Mouse (Mus musculus): ENCODE results near the gene Gtf3c5. TPM values are rescaled to one million over a fixed set of nuclear protein-coding genes. Genes with fewer than 3 reads are reported as not detected.

Gtf3c5 gene
- polyA plus RNA-seq, 1 experiment: not detected

GRCm38 (mm10) chr2:28621111-28621510, 37.6 kb upstream of the Gtf3c5 start:
- no peak overlapping the region for H3K4me3 ChIP-seq (ENCODE audit: insufficient read depth, low read depth, low read length)
- H3K27ac ChIP-seq (ENCODE audit: insufficient read depth, low read depth, low read length): no peak overlapping the region
- no peak for TF ChIP-seq POLR2A (IDR thresholded peaks at IDR 0.05; ENCODE audit: insufficient read depth, low read depth, low read length)
- no peak for TF ChIP-seq CTCF (IDR thresholded peaks at IDR 0.05; ENCODE audit: insufficient read depth, low read depth, low read length)
- no peaks in the 10 kb centered on the region for H3K4me1 ChIP-seq (ENCODE audit: control insufficient read depth, insufficient read depth, low read length)
- 20% methylated on average over 2 of the region's 2 CpGs for WGBS

DNA sequence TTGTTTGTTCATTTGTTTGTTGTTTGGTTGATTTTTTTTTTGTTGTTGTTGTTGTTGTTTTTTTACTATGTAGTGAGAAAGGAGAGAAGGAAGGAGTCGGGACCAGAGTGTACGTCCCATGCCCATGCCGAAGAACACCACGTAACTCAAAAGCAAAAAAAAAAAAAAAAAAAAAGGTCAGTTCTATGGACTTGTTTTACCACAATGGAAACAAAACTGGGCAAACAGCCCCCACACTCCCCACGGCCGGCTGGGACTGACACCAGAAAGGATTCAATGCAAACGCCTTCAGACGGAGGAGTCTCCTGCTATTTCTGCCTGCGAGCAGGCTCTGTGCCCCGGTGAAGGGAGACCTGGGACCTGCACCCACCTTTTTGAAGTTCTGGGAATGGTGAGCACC, 37.0 kb upstream of the Gtf3c5 start:
- Histone ChIP-seq H3K27ac (ENCODE audit: insufficient read depth, low read depth, low read length) (no peak overlapping the region), H3K4me3 (ENCODE audit: insufficient read depth, low read depth, low read length) (no peak overlapping the region), H3K4me1 (ENCODE audit: control insufficient read depth, insufficient read depth, low read length) (no peaks in the 10 kb centered on the region)
- WGBS: 51% methylated on average over 10 of the region's 10 CpGs
- TF ChIP-seq CTCF (IDR thresholded peaks at IDR 0.05; ENCODE audit: insufficient read depth, low read depth, low read length) (no peak), POLR2A (IDR thresholded peaks at IDR 0.05; ENCODE audit: insufficient read depth, low read depth, low read length) (no peak)

DNA sequence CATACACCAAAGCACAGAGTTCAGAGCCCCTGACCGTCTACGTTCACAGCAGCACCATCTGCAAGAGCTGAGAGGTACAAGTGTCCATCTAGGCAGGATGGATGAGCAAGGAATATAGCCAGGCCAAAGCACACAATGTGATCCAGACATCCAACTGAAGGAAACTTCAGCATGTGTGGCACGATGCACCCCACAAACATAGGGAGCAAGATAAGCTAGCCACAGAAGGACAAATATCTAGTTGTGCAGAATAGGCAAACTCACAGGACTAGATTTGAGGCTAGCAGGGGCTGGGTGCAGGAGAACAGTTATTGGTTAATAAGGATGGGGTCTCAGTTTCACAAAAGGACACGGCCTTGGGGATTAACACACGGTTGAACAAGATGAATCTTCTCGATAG, 35.8 kb upstream of the Gtf3c5 start:
- TF ChIP-seq POLR2A (IDR thresholded peaks at IDR 0.05; ENCODE audit: insufficient read depth, low read depth, low read length) (no peak), CTCF (IDR thresholded peaks at IDR 0.05; ENCODE audit: insufficient read depth, low read depth, low read length) (no peak)
- H3K27ac ChIP-seq (ENCODE audit: insufficient read depth, low read depth, low read length): no peak overlapping the region
- no peaks in the 10 kb centered on the region for H3K4me1 ChIP-seq (ENCODE audit: control insufficient read depth, insufficient read depth, low read length)
- WGBS: 92% methylated on average over 6 of the region's 6 CpGs
- no peak overlapping the region for H3K4me3 ChIP-seq (ENCODE audit: insufficient read depth, low read depth, low read length)

DNA sequence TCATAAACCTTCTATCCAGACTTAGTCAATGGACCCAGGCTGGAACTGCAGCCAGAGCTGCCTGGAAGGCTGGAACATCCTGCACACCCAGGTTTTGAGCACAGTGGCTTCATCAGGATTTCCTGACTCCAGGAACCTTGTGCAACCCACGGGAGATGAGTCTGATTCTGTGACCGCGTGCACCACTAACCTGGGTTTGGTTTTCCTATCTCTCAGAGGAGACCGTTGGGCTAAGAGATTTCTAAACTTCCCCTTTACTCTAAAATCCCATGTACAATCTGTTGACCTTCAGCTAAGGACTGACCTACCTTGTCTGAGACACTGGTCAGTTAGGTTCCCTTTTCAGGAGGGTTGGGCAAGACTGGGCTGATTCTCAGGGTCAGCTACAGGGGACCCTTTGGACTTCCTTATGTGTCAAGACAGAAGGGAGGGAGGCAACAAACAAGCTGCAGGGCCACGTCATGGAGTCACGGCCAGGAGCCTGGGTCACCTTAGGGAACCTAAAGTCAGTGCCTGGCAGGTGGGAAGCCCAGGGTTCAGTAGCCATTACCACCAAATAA, 35.3 kb upstream of the Gtf3c5 start:
- 87% methylated on average over 6 of the region's 6 CpGs for WGBS
- no peak for TF ChIP-seq CTCF (IDR thresholded peaks at IDR 0.05; ENCODE audit: insufficient read depth, low read depth, low read length)
- no peak for TF ChIP-seq POLR2A (IDR thresholded peaks at IDR 0.05; ENCODE audit: insufficient read depth, low read depth, low read length)
- H3K4me1 ChIP-seq (ENCODE audit: control insufficient read depth, insufficient read depth, low read length): no peaks in the 10 kb centered on the region
- no peak overlapping the region for H3K27ac ChIP-seq (ENCODE audit: insufficient read depth, low read depth, low read length)
- H3K4me3 ChIP-seq (ENCODE audit: insufficient read depth, low read depth, low read length): no peak overlapping the region

DNA sequence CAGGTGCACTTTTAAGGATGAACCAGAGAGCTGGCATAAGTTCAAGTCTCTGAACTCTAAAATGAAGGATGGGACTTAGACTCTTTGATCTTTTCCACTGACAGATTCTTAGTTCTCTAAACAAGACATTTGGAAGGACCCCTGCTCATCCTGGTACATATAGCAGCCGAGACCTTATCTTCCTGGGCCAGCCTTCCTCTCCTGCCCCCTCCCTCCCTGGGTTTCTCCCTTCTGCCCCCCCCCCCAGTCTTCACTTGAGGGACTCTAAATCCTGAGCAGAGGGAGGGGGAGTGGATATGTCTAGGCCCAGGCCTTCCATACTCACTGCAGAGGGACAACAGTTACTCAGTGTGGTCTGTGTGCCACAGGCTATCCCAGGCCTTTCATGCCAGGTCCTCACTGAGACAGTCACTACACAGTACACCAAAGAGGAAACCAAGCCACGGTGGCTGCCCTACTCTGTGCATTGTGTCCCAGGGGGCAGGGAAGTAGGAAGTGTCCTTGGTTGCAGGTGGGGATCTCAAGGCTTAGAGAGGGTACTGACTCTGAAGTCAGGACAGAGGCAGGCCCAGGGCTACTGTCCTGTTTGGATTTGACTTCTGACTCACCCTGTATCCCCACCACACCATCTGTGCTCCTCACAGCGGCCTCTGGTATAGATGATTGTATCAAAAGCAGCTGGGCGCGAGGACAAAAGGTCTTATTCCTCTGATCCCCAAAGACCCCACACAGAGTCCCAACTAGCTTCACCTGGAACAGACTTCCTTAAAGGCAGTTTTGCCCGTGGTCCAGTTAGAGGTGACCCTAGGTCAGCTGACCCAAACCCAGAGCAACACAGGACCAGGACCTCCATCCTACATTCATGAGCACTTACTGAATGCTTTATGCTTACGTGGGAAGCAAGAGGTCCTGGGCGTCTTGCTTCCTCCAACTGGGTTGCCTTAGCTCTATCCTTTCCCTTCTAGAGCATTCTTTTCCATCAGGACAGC, 34.2 kb upstream of the Gtf3c5 start:
- no peak for TF ChIP-seq CTCF (IDR thresholded peaks at IDR 0.05; ENCODE audit: insufficient read depth, low read depth, low read length)
- TF ChIP-seq POLR2A (IDR thresholded peaks at IDR 0.05; ENCODE audit: insufficient read depth, low read depth, low read length): no peak
- no peaks in the 10 kb centered on the region for H3K4me1 ChIP-seq (ENCODE audit: control insufficient read depth, insufficient read depth, low read length)
- no peak overlapping the region for H3K4me3 ChIP-seq (ENCODE audit: insufficient read depth, low read depth, low read length)
- WGBS: 84% methylated on average over 8 of the region's 8 CpGs
- no peak overlapping the region for H3K27ac ChIP-seq (ENCODE audit: insufficient read depth, low read depth, low read length)

DNA sequence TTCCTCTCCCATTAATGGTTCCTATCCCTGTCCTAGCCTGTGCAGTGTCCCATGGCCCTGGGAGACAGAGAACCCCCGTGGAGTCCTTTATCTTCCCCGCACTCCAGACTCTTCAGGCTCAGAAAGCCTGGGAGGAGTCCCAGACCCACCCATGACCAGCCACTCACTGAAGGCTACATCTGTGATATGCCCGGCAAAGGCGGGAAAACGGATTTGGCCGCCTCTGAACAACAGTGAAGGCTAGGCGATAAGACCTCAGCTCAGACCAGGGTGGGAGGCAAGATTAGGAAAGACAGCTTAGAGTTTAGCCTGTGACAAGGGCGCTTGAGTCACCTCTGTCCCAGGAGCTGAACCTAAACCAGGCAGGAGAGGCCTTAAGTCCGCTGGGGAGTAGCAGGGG, 33.3 kb upstream of the Gtf3c5 start:
- WGBS: 86% methylated on average over 9 of the region's 9 CpGs
- H3K27ac ChIP-seq (ENCODE audit: insufficient read depth, low read depth, low read length): no peak overlapping the region
- TF ChIP-seq POLR2A (IDR thresholded peaks at IDR 0.05; ENCODE audit: insufficient read depth, low read depth, low read length) (no peak), CTCF (IDR thresholded peaks at IDR 0.05; ENCODE audit: insufficient read depth, low read depth, low read length) (no peak)
- no peaks in the 10 kb centered on the region for H3K4me1 ChIP-seq (ENCODE audit: control insufficient read depth, insufficient read depth, low read length)
- H3K4me3 ChIP-seq (ENCODE audit: insufficient read depth, low read depth, low read length): no peak overlapping the region

DNA sequence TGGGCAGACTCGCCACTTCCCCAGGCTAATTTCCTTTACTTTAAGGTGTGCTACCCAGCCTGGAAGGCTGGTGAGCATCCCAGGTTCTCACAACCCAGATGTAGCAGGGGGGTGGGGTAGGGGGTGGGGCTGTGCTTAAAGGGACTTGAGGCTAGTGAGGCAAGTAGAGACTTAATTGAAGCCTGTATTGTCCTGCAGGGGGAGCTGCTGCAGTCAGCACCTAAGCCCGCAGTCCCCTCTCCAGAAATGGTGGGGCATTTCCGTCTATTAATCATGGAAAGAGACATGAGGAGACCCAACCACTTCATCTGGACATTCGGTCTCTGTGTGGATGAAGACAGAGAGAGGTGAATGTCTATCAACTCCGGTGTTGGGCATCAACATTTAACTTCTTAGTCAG, 32.8 kb upstream of the Gtf3c5 start:
- TF ChIP-seq CTCF (IDR thresholded peaks at IDR 0.05; ENCODE audit: insufficient read depth, low read depth, low read length) (no peak), POLR2A (IDR thresholded peaks at IDR 0.05; ENCODE audit: insufficient read depth, low read depth, low read length) (no peak)
- 47% methylated on average over 5 of the region's 5 CpGs for WGBS
- Histone ChIP-seq H3K4me3 (ENCODE audit: insufficient read depth, low read depth, low read length) (no peak overlapping the region), H3K4me1 (ENCODE audit: control insufficient read depth, insufficient read depth, low read length) (no peaks in the 10 kb centered on the region), H3K27ac (ENCODE audit: insufficient read depth, low read depth, low read length) (no peak overlapping the region)

DNA sequence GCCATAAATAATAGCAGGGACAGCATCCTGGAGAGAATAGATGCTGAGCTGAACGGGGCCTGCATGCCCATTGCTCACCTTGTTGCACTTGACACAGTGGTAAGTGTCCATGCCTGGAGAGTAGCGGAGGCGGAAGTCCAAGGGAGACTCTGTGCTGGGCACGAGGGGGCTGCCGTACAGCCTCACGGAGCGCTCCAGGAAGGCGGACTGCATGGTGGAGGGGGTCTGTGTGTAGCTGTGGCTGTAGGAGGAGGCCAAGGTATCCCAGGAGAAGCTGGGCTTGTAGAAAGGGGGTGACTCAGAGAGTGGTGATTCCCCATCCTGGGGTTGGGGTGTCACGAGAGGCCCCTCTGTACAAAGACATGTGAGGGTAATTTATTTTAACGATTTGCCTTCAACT, 30.0 kb upstream of the Gtf3c5 start:
- H3K4me3 ChIP-seq (ENCODE audit: insufficient read depth, low read depth, low read length): no peak overlapping the region
- WGBS: 93% methylated on average over 10 of the region's 10 CpGs
- H3K4me1 ChIP-seq (ENCODE audit: control insufficient read depth, insufficient read depth, low read length): no peaks in the 10 kb centered on the region
- TF ChIP-seq POLR2A (IDR thresholded peaks at IDR 0.05; ENCODE audit: insufficient read depth, low read depth, low read length) (no peak), CTCF (IDR thresholded peaks at IDR 0.05; ENCODE audit: insufficient read depth, low read depth, low read length) (no peak)
- no peak overlapping the region for H3K27ac ChIP-seq (ENCODE audit: insufficient read depth, low read depth, low read length)

- WGBS: 77% methylated on average over 10 of the region's 10 CpGs
- no peak overlapping the region for H3K4me3 ChIP-seq (ENCODE audit: insufficient read depth, low read depth, low read length)
- H3K27ac ChIP-seq (ENCODE audit: insufficient read depth, low read depth, low read length): no peak overlapping the region
- TF ChIP-seq CTCF (IDR thresholded peaks at IDR 0.05; ENCODE audit: insufficient read depth, low read depth, low read length): no peak
- no peak for TF ChIP-seq POLR2A (IDR thresholded peaks at IDR 0.05; ENCODE audit: insufficient read depth, low read depth, low read length)
- no peaks in the 10 kb centered on the region for H3K4me1 ChIP-seq (ENCODE audit: control insufficient read depth, insufficient read depth, low read length)
These were observed 29.0 kb upstream of the Gtf3c5 start for GRCm38 (mm10) chr2:28612436-28613063.
